Mouse (Mus musculus) megakaryocyte, embryonic 14.5 days (primary cell): ENCODE data around the gene Slc25a24.

ENCODE experiments used
- FLI1 ChIP-seq: IDR thresholded peaks from 2 replicates; pipeline ENCODE4 v1.6.1; 2012; ENCODE audit warnings: low read length, inconsistent platforms, mixed read lengths
- GATA1 ChIP-seq: IDR thresholded peaks from 3 replicates; pipeline ENCODE4 v1.6.1; 2012; ENCODE audit warnings: mixed read lengths, low read length, inconsistent platforms, borderline replicate concordance

- TF ChIP-seq GATA1 (no peak), FLI1 (no peak)
Observed at GRCm38 (mm10) chr3:109134036-109134435, 11.1 kb downstream of the Slc25a24 start.
